Mouse (Mus musculus) cerebellum, adult 8-10 months (tissue): ENCODE results near the gene Kcns3.

ENCODE experiments used
- DNase-seq: peaks from one replicate; pipeline ENCODE4 v3.0.0; 2022

Kcns3 gene

DNA sequence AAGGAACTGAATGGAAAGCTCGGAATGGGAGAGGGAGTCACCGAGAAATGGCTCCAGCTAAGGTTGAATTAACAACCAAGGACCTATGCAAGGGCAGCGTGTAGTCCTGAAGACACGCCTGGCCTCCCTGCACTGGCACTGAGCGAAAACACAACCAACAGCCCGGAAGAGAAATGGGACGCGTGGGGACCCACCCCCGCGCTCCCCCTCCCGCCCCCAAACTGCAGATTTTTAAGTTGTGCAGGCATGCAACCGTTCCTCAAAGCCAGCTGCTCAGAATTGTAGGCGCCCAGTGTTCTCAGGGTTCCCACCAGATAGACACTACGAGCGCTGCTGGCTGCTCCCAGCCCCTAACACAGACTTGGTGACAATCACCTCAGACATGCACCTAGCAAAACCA, at the start of gene Kcns3:
TSS of gene Kcns3 (minus strand) at position 42 of the 400 bp plus-strand sequence.
- no peak for DNase-seq

DNA sequence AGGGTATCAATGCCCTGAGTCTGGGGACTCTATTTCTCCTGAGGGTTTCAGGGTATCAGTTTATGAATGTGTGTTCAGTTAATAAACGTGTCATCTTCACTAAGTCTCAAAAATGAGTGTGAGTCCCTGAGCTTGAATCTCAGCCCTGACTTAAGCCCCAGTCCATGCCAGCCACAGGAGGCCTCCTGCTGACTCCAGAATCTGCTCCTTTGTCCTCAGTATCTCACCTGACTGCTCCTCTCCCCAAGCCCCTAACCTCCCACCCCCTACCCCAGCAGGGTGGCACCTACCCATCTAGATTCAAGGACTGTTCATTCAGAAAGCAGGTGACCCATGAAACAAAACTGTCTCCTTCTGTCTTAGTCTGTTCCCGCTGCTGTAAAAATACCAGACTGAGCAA, 47.7 kb upstream of the Kcns3 start:
- no peak for DNase-seq

DNA sequence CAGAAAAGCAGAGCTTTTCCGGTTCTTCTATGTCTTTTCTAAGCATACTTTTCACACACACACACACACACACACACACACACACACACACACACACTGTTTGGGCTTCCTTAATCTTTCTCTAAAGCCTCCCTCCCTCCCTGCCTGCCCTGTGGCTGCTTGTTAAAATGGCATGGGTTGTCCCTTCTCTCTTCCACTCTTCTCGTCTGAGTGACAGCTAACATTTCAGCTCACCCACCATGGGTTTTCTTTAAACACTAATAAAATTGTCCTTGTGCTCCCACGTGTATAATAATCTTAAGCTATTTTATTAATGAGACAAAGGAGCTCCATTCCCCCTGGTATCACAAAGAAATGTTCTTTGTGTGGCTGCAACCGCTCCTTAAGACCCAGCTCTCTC, 47.2 kb upstream of the Kcns3 start:
- no peak for DNase-seq

GRCm38 (mm10) chr12:11196830-11197229, 46.0 kb upstream of the Kcns3 start:
- no peak for DNase-seq

DNA sequence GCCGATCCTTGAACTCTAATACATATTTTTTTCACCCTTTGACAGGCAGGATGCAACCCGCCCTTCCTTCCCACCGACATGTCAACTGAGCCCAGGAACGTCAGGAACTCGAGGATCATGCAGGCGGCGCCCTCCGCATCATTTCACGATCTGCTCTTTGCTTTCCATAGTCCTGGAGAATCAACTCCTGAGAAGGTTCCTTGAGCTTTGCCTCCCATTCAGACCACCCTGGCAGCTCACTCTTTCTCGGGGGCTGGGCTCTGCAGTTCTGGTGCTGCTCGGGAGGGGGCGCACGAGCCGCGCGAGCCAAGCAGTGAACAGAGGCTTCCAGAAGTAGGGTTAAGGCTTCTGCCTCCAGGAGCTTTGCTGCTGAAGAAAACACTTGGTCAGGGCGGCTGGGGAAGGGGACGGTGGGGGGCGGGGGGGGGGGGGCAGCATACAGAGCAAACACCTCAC, 45.3 kb upstream of the Kcns3 start:
- DNase-seq: peak; percentile 28

DNA sequence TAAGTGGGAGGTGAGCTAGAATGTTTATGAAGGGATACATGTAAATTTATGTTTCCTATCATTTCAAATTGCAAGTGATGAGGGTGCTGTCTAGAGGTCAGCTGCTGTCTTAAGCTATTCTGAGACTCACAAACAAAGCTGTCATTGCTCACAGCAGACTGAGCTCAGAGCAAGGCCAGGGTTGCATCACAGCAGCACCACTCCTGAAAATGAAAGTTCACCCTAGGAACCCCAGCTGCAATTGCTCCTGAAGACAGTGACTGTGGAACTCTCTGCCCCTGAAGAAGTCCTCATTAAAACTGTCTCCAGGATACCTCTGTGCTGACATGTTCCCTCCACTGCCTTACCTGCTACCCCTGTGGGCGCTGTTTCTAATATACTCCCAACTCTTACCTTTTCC, 44.2 kb upstream of the Kcns3 start:
- no peak for DNase-seq

GRCm38 (mm10) chr12:11178486-11179154, 27.8 kb upstream of the Kcns3 start:
- peak; percentile 67 for DNase-seq

DNA sequence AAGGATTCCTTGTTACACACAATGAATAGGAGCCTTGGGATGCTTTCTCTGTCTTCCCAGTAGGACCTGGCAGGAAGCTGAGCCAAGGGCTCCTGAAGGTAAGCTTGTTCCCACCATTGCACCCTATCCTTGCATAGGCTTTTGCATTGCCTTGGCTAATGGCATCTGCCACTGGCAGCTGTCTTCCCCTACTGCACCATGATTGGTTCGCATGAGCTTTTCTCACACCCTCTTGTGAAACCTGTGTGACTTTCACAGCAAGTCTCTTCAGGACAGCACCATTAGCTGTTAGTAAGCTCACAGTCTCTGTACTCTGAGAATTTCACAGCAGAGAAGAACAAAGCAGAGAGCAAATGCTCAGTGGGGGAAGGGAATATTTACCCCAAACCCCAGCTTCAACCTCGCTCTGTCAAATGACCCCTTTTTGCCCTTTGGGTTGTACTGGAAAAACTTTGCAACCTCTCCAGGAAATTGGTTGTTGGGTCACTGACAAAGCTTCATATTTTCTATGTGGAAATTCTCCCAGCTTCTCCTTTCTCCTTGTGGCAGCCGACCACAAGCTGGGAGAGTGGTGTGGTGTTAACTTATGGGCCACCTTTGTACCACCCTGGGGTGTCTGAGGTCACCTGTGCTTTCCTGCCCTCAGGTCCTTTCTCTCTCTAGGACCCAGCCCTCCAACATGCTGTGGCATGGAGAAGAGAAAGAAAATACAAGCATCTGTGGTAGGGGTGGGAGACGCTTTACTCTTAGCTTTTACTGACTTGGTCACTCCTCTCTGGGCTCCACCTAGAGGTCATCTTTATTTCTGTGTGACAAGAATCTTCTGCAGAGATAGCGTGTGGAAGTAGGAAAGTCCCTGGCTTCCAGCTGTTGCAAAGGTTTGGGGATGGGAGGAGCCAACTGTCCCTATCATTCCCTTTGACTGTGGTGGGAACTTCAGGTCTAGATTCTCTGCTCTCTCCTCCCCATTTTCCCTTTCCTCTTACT, 26.8 kb upstream of the Kcns3 start:
- DNase-seq: no peak

DNA sequence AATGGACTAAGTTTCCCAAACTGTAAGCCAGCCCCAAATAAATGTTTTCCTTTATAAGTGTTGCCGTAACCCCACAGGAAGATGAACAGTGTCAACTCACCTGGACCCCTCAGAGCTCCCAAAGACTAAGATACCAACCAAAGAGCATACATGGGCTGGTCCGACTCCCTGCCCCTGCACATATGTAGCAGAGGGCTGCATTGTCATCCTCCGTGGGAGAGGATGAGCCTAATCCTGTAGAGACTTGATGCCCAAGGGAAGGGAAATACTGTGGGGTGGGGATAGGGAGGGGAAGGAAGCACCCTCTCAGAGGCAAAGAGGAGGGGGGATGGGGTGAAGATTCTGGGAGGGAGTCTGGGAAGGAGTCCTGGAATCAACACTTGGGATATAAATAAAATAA, 7.8 kb upstream of the Kcns3 start:
- DNase-seq: no peak

GRCm38 (mm10) chr12:11155123-11155522, 4.3 kb upstream of the Kcns3 start:
- DNase-seq: no peak

GRCm38 (mm10) chr12:11153587-11153986, 2.7 kb upstream of the Kcns3 start:
- DNase-seq: no peak

DNA sequence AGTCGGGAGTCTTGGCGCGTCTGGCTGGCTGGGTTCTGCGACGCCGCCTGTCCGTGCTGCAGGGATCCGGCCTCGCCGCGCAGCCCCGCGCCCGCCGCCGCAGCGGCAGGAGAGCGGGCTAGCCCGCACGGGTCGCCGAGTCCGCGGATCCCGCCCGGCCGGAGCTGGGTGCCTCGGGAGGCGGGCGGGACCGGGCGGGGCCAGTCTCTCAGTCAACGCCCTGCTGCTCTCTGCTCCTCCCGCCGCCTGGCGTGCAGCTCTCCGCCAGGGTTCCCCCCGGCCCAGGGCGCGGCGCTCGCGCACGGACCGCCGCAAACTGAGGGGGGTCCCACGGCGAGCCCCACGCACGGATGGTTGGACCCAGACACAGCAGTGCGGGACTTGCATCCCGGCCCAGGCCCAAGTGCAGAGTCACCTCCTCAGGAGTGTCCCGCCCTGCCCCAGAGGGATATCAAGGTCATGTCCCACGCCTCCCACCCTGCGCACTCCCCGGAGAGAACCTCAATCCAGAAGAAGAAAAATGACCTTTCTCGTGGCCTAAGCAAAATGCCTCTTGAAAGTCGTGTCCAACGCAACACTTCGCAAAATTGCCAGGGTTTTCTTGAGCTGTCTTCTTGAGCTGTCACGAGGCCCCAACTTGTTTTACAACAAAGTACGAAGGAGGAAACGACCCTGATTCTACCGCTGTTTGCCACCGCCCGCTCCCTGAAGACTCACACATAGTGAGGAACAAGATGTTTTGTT, 492 bp downstream of the Kcns3 start:
- no peak for DNase-seq

DNA sequence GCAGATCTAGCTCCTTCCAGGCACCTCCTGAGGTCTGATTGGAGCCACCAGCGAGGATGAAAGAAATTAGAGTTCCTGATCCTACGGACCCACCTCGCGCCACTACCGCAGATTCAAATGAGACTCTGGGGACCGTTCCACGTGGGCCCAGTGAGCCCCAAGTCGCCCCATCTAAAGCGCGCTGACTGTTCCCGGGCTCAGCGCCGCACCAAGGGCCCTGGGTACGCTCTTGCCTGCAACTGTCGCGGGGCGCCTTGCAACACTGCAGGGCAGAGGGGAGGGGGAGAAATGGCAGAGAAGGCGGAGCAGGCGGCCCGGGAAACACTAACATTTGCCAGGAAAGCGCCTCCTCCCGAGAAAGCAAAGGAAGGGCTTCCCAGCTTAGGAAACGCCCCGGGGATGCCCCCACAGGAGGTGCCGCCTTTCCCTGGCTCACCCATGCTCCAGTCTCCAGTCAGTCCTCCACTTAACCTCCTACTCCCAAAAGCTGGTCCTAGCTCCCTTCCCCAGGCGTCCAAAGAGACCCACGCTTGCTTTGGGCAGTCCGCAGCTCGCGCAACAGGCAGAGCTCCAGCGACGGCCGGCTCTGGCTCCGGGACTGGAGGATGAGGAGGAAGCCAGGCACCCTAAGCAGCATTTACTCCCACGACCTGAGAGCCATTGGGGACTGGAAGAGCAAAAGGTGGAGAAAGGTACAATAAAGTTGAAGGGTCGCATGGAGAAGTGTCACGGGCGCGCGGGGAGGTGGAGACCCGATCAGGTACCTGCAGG, 1.2 kb downstream of the Kcns3 start:
- DNase-seq: no peak

DNA sequence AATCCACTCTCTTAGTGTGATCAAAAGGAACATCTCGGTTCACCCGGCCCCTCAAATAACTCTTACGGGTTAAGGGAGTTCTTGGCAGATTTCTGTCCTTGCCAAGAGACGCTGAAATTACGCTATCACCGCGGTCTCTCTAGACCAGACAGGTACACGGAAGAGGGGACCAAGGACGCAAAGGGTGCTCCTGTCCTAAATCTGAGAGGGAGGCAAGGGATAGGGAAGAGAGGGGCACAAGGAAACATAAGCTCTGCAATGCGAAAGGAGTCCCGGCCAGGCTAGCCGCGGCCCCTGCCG, 1.8 kb downstream of the Kcns3 start:
- no peak for DNase-seq

GRCm38 (mm10) chr12:11144894-11145293, 6.0 kb downstream of the Kcns3 start:
- DNase-seq: no peak

DNA sequence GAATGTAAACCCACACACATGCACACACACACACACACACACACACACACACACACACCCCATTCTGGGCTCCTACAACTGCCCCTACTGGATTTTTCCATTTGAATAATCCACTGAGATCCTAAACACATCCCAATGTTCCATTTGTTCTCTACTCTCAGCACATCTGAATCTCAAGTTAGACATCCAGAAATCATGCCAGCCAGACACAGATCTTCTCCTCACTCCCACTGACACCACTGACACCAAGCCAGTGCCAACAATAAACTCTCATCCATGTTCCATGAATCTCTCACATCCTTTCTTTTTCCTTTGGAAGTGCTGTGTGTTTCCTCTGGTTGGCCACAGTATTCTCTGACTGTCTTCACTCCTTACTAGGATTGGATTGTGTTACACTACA, 18.4 kb downstream of the Kcns3 start:
- no peak for DNase-seq

- DNase-seq: no peak
Observed at GRCm38 (mm10) chr12:11129188-11129587, 21.7 kb downstream of the Kcns3 start.

- no peak for DNase-seq
Observed at GRCm38 (mm10) chr12:11126186-11126759, 24.6 kb downstream of the Kcns3 start.

DNA sequence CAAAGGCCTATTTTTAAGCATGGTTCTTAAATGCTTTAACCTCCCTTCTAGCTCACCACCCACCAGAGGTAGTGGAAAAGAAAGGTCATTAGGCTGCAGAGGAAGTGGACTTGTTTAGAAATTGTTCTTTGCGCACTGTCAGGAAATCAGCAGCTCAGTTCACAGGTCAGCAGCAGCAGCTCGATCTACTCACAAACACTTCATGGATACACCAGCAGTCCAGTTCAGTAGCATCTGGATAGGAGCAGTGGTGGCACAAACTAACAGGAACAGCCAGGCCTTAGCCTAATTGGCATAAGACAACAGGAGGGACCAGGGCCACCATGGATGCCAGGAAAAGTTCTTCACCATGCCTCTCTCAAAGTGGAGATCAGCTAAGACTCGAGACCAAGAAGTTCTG, 49.3 kb downstream of the Kcns3 start:
- DNase-seq: no peak

DNA sequence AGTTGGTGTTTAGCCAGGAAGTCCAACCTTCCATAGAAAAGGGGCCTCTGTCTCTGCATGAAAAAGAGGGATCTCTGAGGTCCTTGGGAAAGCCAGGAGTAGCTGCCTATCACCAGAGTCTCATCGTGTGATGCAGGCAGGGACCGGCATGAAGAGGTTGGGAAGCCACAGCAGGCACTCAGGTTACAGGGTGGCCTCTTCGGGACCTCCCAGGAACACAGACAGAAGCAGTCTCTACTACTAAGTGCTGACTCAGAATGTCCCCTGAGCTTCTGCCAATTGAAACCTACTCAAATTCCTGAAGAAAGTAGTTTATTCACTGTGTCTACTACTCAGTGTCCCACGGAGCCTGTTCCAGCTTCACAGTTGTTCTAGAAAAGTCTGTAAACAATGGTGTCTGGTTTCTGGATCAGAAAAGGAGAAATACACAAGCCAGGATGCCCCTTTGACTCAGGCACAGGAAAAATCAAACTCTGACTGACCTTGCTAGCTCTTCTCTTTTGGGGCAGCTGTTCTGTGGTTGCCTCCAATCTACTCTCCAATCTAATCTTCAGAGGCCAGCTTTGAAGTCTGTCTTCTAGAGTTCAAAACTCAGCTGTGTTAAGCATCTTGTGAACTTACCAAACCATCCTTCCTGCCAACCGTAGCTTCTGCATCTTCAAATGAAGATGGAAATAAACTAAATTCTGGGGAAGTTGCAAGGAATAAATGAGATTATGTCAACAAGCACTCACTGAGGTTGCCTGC, 62.1 kb downstream of the Kcns3 start:
- no peak for DNase-seq

GRCm38 (mm10) chr12:11086866-11087265, 64.0 kb downstream of the Kcns3 start:
- no peak for DNase-seq

DNA sequence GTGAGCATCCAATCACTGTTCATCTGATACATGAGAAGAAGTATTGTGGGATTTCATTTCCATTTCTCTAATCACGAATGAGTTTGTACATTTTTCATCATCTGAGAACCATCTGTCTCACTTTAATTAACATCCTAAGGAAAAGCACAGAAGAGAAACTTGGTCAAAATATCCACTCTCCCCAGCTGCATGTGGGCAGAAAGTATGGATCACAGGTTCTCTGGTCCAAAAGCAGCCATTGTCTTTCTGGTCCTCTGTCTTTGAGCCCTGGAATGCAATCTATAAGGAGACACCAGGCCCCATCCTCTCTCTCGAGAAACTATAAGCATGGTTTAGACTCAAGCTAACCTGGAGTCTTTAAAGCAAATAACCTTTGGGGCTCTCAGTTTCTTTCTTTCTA, 79.8 kb downstream of the Kcns3 start:
- DNase-seq: no peak
